Mouse (Mus musculus): ENCODE results near the gene Gm19426. TPM values are rescaled to one million over a fixed set of nuclear protein-coding genes. Genes with fewer than 3 reads are reported as not detected.
A peak's percentile ranks its signal among the peaks of the same experiment; 100 is the strongest.

The Gm19426 gene
- total and polyA plus RNA-seq, 3 experiments, result not detected

- TF ChIP-seq TAL1 (IDR thresholded peaks at IDR 0.05; ENCODE audit: low read length), result no peak
- TF ChIP-seq ZNF384 (IDR thresholded peaks at IDR 0.05; ENCODE audit: low read depth, low read length), result peak; percentile 82
- no peaks in the 10 kb centered on the region for H3K27me3 ChIP-seq (ENCODE audit: control insufficient read depth in 1 of 2, insufficient read depth in 2 of 2, low read length in 2 of 2)
- H3K36me3 ChIP-seq (ENCODE audit: control insufficient read depth in 1 of 2, insufficient read depth in 2 of 2, low read length in 2 of 2), result peaks cover 5 to 37% of the 10 kb centered on the region in 2 experiments; a peak in 3 of 4 replicates
- DNase-seq (ENCODE audit: low read depth, low spot score), result no peak
- H3K9me3 ChIP-seq (replicated peaks; ENCODE audit: insufficient read depth, low read length), result no peaks in the 10 kb centered on the region
- no peak overlapping the region for H3K4me3 ChIP-seq (ENCODE audit: control insufficient read depth in 1 of 2, insufficient read depth in 1 of 2, low read depth in 2 of 2, low read length in 2 of 2)
- H3K79me2 ChIP-seq (ENCODE audit: control insufficient read depth, insufficient read depth, low read length, poor library complexity), result peaks cover 18% of the 10 kb centered on the region
- H3K4me1 ChIP-seq (ENCODE audit: control insufficient read depth in 1 of 2, insufficient read depth in 2 of 2, low read length in 2 of 2), result peaks cover 9 to 15% of the 10 kb centered on the region in 2 experiments
- H3K27ac ChIP-seq (ENCODE audit: control insufficient read depth, low read depth, low read length), result no peak overlapping the region
- no peak overlapping the region for H3K9ac ChIP-seq (ENCODE audit: control insufficient read depth, low read depth, low read length, poor library complexity, severe bottlenecking)
Measured at GRCm38 (mm10) chr2:84720718-84721117, 22.7 kb downstream of the Gm19426 start.

DNA sequence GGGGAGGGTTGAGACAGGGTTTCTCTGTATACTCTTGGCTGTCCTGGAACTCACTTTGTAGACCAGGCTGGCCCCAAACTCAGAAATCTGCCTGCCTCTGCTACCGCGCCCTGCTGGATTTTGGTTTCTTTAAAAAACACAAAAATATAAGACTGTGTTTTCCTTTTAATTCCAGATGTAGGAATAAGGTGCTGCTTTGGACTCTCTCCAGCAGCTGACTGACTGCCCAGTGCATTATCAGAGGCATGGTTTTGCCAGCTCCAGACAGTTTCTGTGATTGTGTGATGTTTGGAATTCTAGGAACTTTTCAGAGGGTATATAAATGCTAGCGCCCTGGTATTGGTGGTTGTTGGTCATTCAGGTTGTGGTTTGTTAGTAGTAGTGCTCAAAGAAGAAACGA, 26.1 kb downstream of the Gm19426 start:
- Histone ChIP-seq H3K36me3 (ENCODE audit: control insufficient read depth in 1 of 2, insufficient read depth in 2 of 2, low read length in 2 of 2) (peaks cover 0 to 26% of the 10 kb centered on the region in 2 experiments; a peak in 3 of 4 replicates), H3K4me3 (ENCODE audit: control insufficient read depth in 1 of 2, insufficient read depth in 1 of 2, low read depth in 2 of 2, low read length in 2 of 2) (no peak overlapping the region), H3K4me1 (ENCODE audit: control insufficient read depth in 1 of 2, insufficient read depth in 2 of 2, low read length in 2 of 2) (peaks cover 9 to 16% of the 10 kb centered on the region in 2 experiments), H3K27ac (ENCODE audit: control insufficient read depth, low read depth, low read length) (peak overlapping the region; percentile 62; the same call in 1 of the 2 replicates), H3K79me2 (ENCODE audit: control insufficient read depth, insufficient read depth, low read length, poor library complexity) (peaks cover 21% of the 10 kb centered on the region), H3K27me3 (ENCODE audit: control insufficient read depth in 1 of 2, insufficient read depth in 2 of 2, low read length in 2 of 2) (no peaks in the 10 kb centered on the region), H3K9me3 (replicated peaks; ENCODE audit: insufficient read depth, low read length) (no peaks in the 10 kb centered on the region), H3K9ac (ENCODE audit: control insufficient read depth, low read depth, low read length, poor library complexity, severe bottlenecking) (peak overlapping the region; percentile 99; the same call in 1 of the 2 replicates)
- DNase-seq (ENCODE audit: low read depth, low spot score), result no peak
- TF ChIP-seq UBTF (IDR thresholded peaks at IDR 0.05; ENCODE audit: borderline replicate concordance, insufficient read depth, low read depth, low read length), result no peak

DNA sequence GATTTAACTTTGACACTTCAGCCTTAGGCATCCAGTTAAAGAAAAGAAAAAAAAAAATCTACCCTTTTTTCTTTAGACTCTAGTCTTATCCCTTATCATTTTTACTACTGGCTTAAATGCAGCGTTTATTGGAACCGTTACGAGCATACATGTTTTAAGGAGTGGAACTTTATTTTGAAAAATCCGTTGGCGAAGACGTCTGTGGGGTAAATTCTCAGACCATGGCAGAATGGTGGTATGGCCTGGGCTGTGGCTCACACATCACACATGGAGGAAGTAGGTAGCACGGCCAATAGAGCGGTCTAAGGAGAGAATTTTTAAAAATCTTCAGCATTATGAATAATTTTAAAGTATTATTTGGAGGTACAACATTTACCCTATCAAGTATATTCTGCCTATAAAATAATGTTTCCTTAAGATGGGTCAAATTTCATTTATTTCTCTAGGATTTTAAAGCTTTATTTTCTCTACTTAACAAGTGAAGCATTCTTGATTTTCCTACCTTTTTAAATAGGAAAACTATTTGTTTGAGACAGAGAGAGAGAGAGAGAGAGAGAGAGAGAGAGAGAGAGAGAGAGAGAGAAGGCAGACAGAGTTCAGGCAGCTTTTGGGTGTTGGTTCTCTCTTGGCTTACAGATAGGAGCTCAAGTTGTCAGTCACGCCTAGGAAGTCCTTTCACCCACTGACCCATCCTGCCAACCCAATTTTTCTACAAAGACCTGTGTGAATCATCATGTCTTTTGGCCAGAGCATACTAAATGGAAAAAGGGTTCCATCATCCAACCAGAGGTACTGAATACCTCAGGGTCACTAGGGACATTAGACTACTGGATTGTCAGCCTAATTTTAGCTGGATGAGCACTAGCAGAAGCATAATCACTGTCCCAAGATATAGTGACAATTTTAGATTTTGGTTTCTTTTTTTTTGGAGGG, 26.8 kb downstream of the Gm19426 start:
- peaks cover 7 to 16% of the 10 kb centered on the region in 2 experiments for H3K4me1 ChIP-seq (ENCODE audit: control insufficient read depth in 1 of 2, insufficient read depth in 2 of 2, low read length in 2 of 2)
- H3K9ac ChIP-seq (ENCODE audit: control insufficient read depth, low read depth, low read length, poor library complexity, severe bottlenecking), result peak overlapping the region; percentile 99
- H3K79me2 ChIP-seq (ENCODE audit: control insufficient read depth, insufficient read depth, low read length, poor library complexity), result peaks cover 25% of the 10 kb centered on the region
- H3K9me3 ChIP-seq (replicated peaks; ENCODE audit: insufficient read depth, low read length), result no peaks in the 10 kb centered on the region
- H3K36me3 ChIP-seq (ENCODE audit: control insufficient read depth in 1 of 2, insufficient read depth in 2 of 2, low read length in 2 of 2), result peaks cover 0 to 22% of the 10 kb centered on the region in 2 experiments; a peak in 2 of 4 replicates
- H3K27ac ChIP-seq (ENCODE audit: control insufficient read depth, low read depth, low read length), result peak overlapping the region; percentile 98
- H3K27me3 ChIP-seq (ENCODE audit: control insufficient read depth in 1 of 2, insufficient read depth in 2 of 2, low read length in 2 of 2), result no peaks in the 10 kb centered on the region
- DNase-seq (ENCODE audit: low read depth, low spot score), result peak; percentile 68
- peak overlapping the region; percentile 61 to 92 for H3K4me3 ChIP-seq (ENCODE audit: control insufficient read depth in 1 of 2, insufficient read depth in 1 of 2, low read depth in 2 of 2, low read length in 2 of 2)
- TF ChIP-seq RAD21 (IDR thresholded peaks at IDR 0.05; ENCODE audit: low read depth, low read length), result no peak
- TF ChIP-seq TBP (IDR thresholded peaks at IDR 0.05; ENCODE audit: low read depth, low read length), result no peak
- no peak for TF ChIP-seq MAZ (IDR thresholded peaks at IDR 0.05; ENCODE audit: low read depth, low read length)
- TF ChIP-seq NELFE (IDR thresholded peaks at IDR 0.05; ENCODE audit: low read depth, low read length), result peak; percentile 27; the same call in 1 of the 2 replicates
- no peak for TF ChIP-seq USF1 (IDR thresholded peaks at IDR 0.05; ENCODE audit: low read depth, low read length)
- TF ChIP-seq CHD2 (IDR thresholded peaks at IDR 0.05; ENCODE audit: low read length), result no peak
- no peak for TF ChIP-seq UBTF (IDR thresholded peaks at IDR 0.05; ENCODE audit: borderline replicate concordance, insufficient read depth, low read depth, low read length)
- no peak; the same call in 1 of the 2 replicates for TF ChIP-seq MYC (IDR thresholded peaks at IDR 0.05; ENCODE audit: low read depth, low read length)
- TF ChIP-seq ZNF384 (IDR thresholded peaks at IDR 0.05; ENCODE audit: low read depth, low read length), result peak; percentile 71
- TF ChIP-seq RCOR1 (IDR thresholded peaks at IDR 0.05; ENCODE audit: low read depth, low read length), result no peak
- no peak for TF ChIP-seq TCF12 (IDR thresholded peaks at IDR 0.05; ENCODE audit: low read depth, low read length)
- no peak for TF ChIP-seq NRF1 (IDR thresholded peaks at IDR 0.05; ENCODE audit: insufficient read depth, low read depth, low read length, poor library complexity, severe bottlenecking)
- no peak for TF ChIP-seq BHLHE40 (IDR thresholded peaks at IDR 0.05; ENCODE audit: borderline replicate concordance, low read depth, low read length)
- no peak; a peak in 1 of 4 replicates for TF ChIP-seq POLR2A (IDR thresholded peaks at IDR 0.05; ENCODE audit: control insufficient read depth in 1 of 2, insufficient read depth in 1 of 2, low read depth in 1 of 2, low read length in 2 of 2, poor library complexity in 1 of 2)
- TF ChIP-seq E2F4 (IDR thresholded peaks at IDR 0.05; ENCODE audit: borderline replicate concordance, low read depth, low read length), result no peak
- TF ChIP-seq HCFC1 (IDR thresholded peaks at IDR 0.05; ENCODE audit: low read depth, low read length), result no peak; the same call in 1 of the 2 replicates
- no peak for TF ChIP-seq MYB (IDR thresholded peaks at IDR 0.05; ENCODE audit: low read depth, low read length)
- peak; percentile 97 for TF ChIP-seq JUND (IDR thresholded peaks at IDR 0.05; ENCODE audit: low read depth, low read length)
- no peak for TF ChIP-seq POLR2AphosphoS5 (IDR thresholded peaks at IDR 0.05; ENCODE audit: borderline replicate concordance, low read depth, low read length)
- peak; percentile 64; the same call in 1 of the 2 replicates for TF ChIP-seq MXI1 (IDR thresholded peaks at IDR 0.05; ENCODE audit: low read depth, low read length)
- TF ChIP-seq ZKSCAN1 (IDR thresholded peaks at IDR 0.05; ENCODE audit: low read depth, low read length), result no peak
